Mouse (Mus musculus): ENCODE data around the gene Efnb3.

DNA sequence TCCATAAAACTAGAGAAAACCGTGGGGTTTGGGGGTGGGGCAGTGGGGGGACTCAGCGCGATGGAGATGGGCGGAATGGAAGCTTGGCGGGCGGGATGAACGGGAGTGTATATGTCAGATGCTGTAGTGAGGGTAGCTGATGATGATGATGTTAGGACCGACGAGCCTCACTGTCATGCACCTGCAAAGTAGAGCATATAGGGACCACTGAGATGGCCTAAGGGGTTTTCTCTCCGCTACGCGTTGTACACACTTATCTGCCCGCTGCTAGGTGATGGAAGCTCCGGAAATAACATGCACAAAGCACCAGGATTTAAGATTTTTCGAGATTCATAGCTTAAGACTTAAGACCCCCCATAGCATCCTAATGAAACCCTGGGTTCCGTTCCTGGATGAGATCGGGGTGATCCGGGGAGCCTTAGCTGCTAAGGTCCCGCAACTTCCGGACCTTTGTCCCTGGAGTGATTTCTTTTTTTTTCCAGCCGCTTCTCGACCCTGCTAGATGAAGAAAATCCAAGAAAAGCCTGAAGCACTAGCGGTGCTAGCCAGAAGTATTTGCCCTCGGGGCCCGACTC lies 20.7 kb upstream of the Efnb3 start:
- TF ChIP-seq CTCF (IDR thresholded peaks at IDR 0.05; ENCODE audit: low read depth, low read length) (no peak), GATA1 (IDR thresholded peaks at IDR 0.05; ENCODE audit: borderline replicate concordance, low read length) (no peak), TAL1 (conservative IDR thresholded peaks at IDR 0.05; ENCODE audit: low read depth, low read length) (no peak), POLR2AphosphoS5 (IDR thresholded peaks at IDR 0.05; ENCODE audit: insufficient replicate concordance, low read depth, low read length) (no peak), GATA2 (IDR thresholded peaks at IDR 0.05; ENCODE audit: borderline replicate concordance, low read depth, low read length) (no peak)
